Mouse (Mus musculus): ENCODE measurements around the gene Rap1gap. TPM values are rescaled to one million over a fixed set of nuclear protein-coding genes. Genes with fewer than 3 reads are reported as not detected.

Rap1gap gene
- polyA plus RNA-seq, 1 experiment from 2014 or later, result 4.4 TPM

Other genes with a start within 250 kb of the Rap1gap start
- gene Cela3b, start 234.2 kb upstream of the Rap1gap start, polyA plus RNA-seq (2015; fragmentation: Nextera tagmentation; extraction: Ambion mirVana), result 0.46 and 6.1 TPM in 2 replicates
- gene 1700013G24Rik, start 211.4 kb upstream of the Rap1gap start, polyA plus RNA-seq (2015; fragmentation: Nextera tagmentation; extraction: Ambion mirVana), result not detected in 2 replicates
- 4.3 and 5.2 TPM in 2 replicates for gene Hspg2, start 196.0 kb upstream of the Rap1gap start, polyA plus RNA-seq (2015; fragmentation: Nextera tagmentation; extraction: Ambion mirVana)
- not detected in 2 replicates for gene Ldlrad2, start 90.2 kb upstream of the Rap1gap start, polyA plus RNA-seq (2015; fragmentation: Nextera tagmentation; extraction: Ambion mirVana)
- 26.3 and 27.1 TPM in 2 replicates for gene Usp48, start 71.0 kb upstream of the Rap1gap start, polyA plus RNA-seq (2015; fragmentation: Nextera tagmentation; extraction: Ambion mirVana)
- gene Alpl, start 131.7 kb downstream of the Rap1gap start, polyA plus RNA-seq (2015; fragmentation: Nextera tagmentation; extraction: Ambion mirVana), result 11.9 and 15.5 TPM in 2 replicates
- 16.3 and 23.4 TPM in 2 replicates for gene Ece1, start 197.5 kb downstream of the Rap1gap start, polyA plus RNA-seq (2015; fragmentation: Nextera tagmentation; extraction: Ambion mirVana)